Mouse (Mus musculus) ES-Bruce4 (cell line): ENCODE data around the gene Slc13a3. TPM values are rescaled to one million over a fixed set of nuclear protein-coding genes. Genes with fewer than 3 reads are reported as not detected.

Experiments
- H3K27ac ChIP-seq: 2 replicates; pipeline ENCODE4 v1.5.1; 2012; ENCODE audit warnings: low read length, inconsistent platforms; ENCODE audit not compliant: insufficient read depth
- H3K27me3 ChIP-seq: 2 replicates; pipeline ENCODE4 v1.6.1; 2012; ENCODE audit warnings: mild to moderate bottlenecking, low read length, inconsistent platforms; ENCODE audit not compliant: control insufficient read depth, poor library complexity, insufficient read depth, severe bottlenecking
- H3K36me3 ChIP-seq: 2 replicates; pipeline ENCODE4 v1.6.1; 2012; ENCODE audit warnings: inconsistent platforms, mild to moderate bottlenecking, low read length, moderate library complexity; ENCODE audit not compliant: control insufficient read depth, poor library complexity, insufficient read depth, severe bottlenecking
- H3K4me1 ChIP-seq: one replicate; pipeline ENCODE4 v1.8.1; 2011; ENCODE audit warnings: low read length; ENCODE audit not compliant: control insufficient read depth, insufficient read depth
- H3K4me3 ChIP-seq: 2 replicates; pipeline ENCODE4 v1.5.1; 2011; ENCODE audit warnings: low read depth, mild to moderate bottlenecking, low read length
- H3K9ac ChIP-seq: 2 replicates; pipeline ENCODE4 v1.6.1; 2012; ENCODE audit warnings: low read depth, mild to moderate bottlenecking, inconsistent platforms; ENCODE audit not compliant: poor library complexity, severe bottlenecking
- H3K9me3 ChIP-seq: replicated peaks from 2 replicates; pipeline ENCODE4 v1.6.1; 2012; ENCODE audit warnings: mild to moderate bottlenecking, low read length, inconsistent platforms; ENCODE audit not compliant: control insufficient read depth, poor library complexity, insufficient read depth, severe bottlenecking
- CTCF ChIP-seq: IDR thresholded peaks from one replicate; pipeline ENCODE4 v1.8.1; 2011; ENCODE audit warnings: low read depth, low read length
- EP300 ChIP-seq: IDR thresholded peaks from 2 replicates; pipeline ENCODE4 v1.6.1; 2011; ENCODE audit warnings: low read depth, low read length; ENCODE audit not compliant: insufficient read depth
- POLR2A ChIP-seq: IDR thresholded peaks from one replicate; pipeline ENCODE4 v1.8.1; 2011; ENCODE audit warnings: low read length; ENCODE audit not compliant: insufficient read depth
- polyA plus RNA-seq: library from polyadenylated mRNA; stranded (reverse); fragments of >200 nt; gene quantifications from 2 replicates; pipeline ENCODE4 v1.2.4, GENCODE M21; 2011; ENCODE audit warnings: low read depth; ENCODE audit not compliant: missing spikeins, insufficient read depth, insufficient read length

The Slc13a3 gene
- polyA plus RNA-seq, 1 experiment, result not detected

GRCm38 (mm10) chr2:165367047-165367520 lies 105.9 kb downstream of the Slc13a3 start:
- Histone ChIP-seq H3K4me3 (no peak overlapping the region), H3K27ac (no peak overlapping the region), H3K9ac (no peak overlapping the region), H3K36me3 (no peaks in the 10 kb centered on the region), H3K4me1 (no peaks in the 10 kb centered on the region), H3K27me3 (no peaks in the 10 kb centered on the region), H3K9me3 (no peaks in the 10 kb centered on the region)
- no peak for TF ChIP-seq EP300
- no peak for TF ChIP-seq POLR2A
- no peak for TF ChIP-seq CTCF

- Histone ChIP-seq H3K9ac (no peak overlapping the region), H3K27me3 (no peaks in the 10 kb centered on the region), H3K4me1 (no peaks in the 10 kb centered on the region), H3K4me3 (no peak overlapping the region), H3K27ac (no peak overlapping the region), H3K36me3 (no peaks in the 10 kb centered on the region), H3K9me3 (no peaks in the 10 kb centered on the region)
- TF ChIP-seq EP300 (no peak), CTCF (peak; percentile 95)
These were observed 108.5 kb downstream of the Slc13a3 start for GRCm38 (mm10) chr2:165364334-165365091.

GRCm38 (mm10) chr2:165363282-165363681 lies 109.7 kb downstream of the Slc13a3 start:
- Histone ChIP-seq H3K27me3 (no peaks in the 10 kb centered on the region), H3K4me3 (no peak overlapping the region), H3K36me3 (no peaks in the 10 kb centered on the region), H3K9ac (no peak overlapping the region), H3K9me3 (no peaks in the 10 kb centered on the region), H3K27ac (no peak overlapping the region), H3K4me1 (no peaks in the 10 kb centered on the region)
- TF ChIP-seq CTCF (peak; percentile 50), POLR2A (no peak)

GRCm38 (mm10) chr2:165360861-165361260 lies 112.2 kb downstream of the Slc13a3 start:
- no peak overlapping the region for H3K27ac ChIP-seq
- TF ChIP-seq CTCF, result peak; percentile 84
- no peak for TF ChIP-seq EP300
- TF ChIP-seq POLR2A, result no peak
- no peaks in the 10 kb centered on the region for H3K9me3 ChIP-seq
- H3K4me3 ChIP-seq, result no peak overlapping the region
- no peaks in the 10 kb centered on the region for H3K36me3 ChIP-seq
- no peak overlapping the region for H3K9ac ChIP-seq
- H3K4me1 ChIP-seq, result no peaks in the 10 kb centered on the region
- no peaks in the 10 kb centered on the region for H3K27me3 ChIP-seq

Other genes with a start within 250 kb of the Slc13a3 start
- 0.35 TPM in 1 of 2 replicates, not detected in the other for gene Cdh22, start 238.4 kb downstream of the Slc13a3 start, polyA plus RNA-seq
- gene Slc35c2, start 185.4 kb downstream of the Slc13a3 start, polyA plus RNA-seq, result 24.6 and 29.5 TPM in 2 replicates
- 43.3 and 43.6 TPM in 2 replicates for gene Elmo2, start 146.8 kb downstream of the Slc13a3 start, polyA plus RNA-seq
- gene Zfp663, start 104.5 kb downstream of the Slc13a3 start, polyA plus RNA-seq, result not detected in 2 replicates
- 7.3 and 7.5 TPM in 2 replicates for gene Zfp334, start 85.0 kb downstream of the Slc13a3 start, polyA plus RNA-seq
- gene Ocstamp, start 72.8 kb downstream of the Slc13a3 start, polyA plus RNA-seq, result 0.24 TPM in 1 of 2 replicates, not detected in the other
- gene Trp53rka, start 20.1 kb upstream of the Slc13a3 start, polyA plus RNA-seq, result 10.7 and 11.8 TPM in 2 replicates
- 0.22 and 0.52 TPM in 2 replicates for gene Slc2a10, start 30.6 kb upstream of the Slc13a3 start, polyA plus RNA-seq
- gene Eya2, start 121.8 kb upstream of the Slc13a3 start, polyA plus RNA-seq, result 1.3 and 3.2 TPM in 2 replicates